Mouse (Mus musculus) hindbrain, embryonic 11.5 days (tissue): Measurements from ENCODE around the gene Dlgap1. TPM values are rescaled to one million over a fixed set of nuclear protein-coding genes. Genes with fewer than 3 reads are reported as not detected.
A peak's percentile ranks its signal among the peaks of the same experiment; 100 is the strongest.

Experiments used
- ATAC-seq: fragments of 200-750 bp; cut with Nextera tagmentation; 2 replicates; pipeline ENCODE4 v1.8.0; 2017; ENCODE audit warnings: mild to moderate bottlenecking, moderate TSS enrichment, moderate library complexity; ENCODE audit not compliant: low FRiP score
- DNase-seq: peaks from one replicate; pipeline ENCODE4 v3.0.0-alpha.2; 2015; ENCODE audit warnings: low spot score
- H3K27ac ChIP-seq: fragments of 300-500 bp; sonication (generic); 2 replicates; pipeline ENCODE4 v1.5.1; 2014; ENCODE audit warnings: mild to moderate bottlenecking, low read depth, low read length
- H3K27me3 ChIP-seq: fragments of 300-500 bp; sonication (generic); 2 replicates; pipeline ENCODE4 v1.6.1; 2014; ENCODE audit warnings: mild to moderate bottlenecking, low read length, moderate library complexity, mixed read lengths; ENCODE audit not compliant: control insufficient read depth, insufficient read depth
- H3K36me3 ChIP-seq: fragments of 300-500 bp; sonication (generic); 2 replicates; pipeline ENCODE4 v1.6.1; 2014; ENCODE audit warnings: mild to moderate bottlenecking, low read length, moderate library complexity, mixed read lengths; ENCODE audit not compliant: control insufficient read depth, insufficient read depth
- H3K4me1 ChIP-seq: fragments of 300-500 bp; sonication (generic); replicated peaks from 2 replicates; pipeline ENCODE4 v1.6.1; 2014; ENCODE audit warnings: low read length, mixed read lengths; ENCODE audit not compliant: control insufficient read depth, insufficient read depth
- H3K4me2 ChIP-seq: fragments of 300-500 bp; sonication (generic); replicated peaks from 2 replicates; pipeline ENCODE4 v1.6.1; 2014; ENCODE audit warnings: mild to moderate bottlenecking, low read depth, low read length
- H3K4me3 ChIP-seq: fragments of 300-500 bp; sonication (generic); 2 replicates; pipeline ENCODE4 v1.5.1; 2014; ENCODE audit warnings: low read depth, low read length
- H3K9ac ChIP-seq: fragments of 300-500 bp; sonication (generic); 2 replicates; pipeline ENCODE4 v1.6.1; 2014; ENCODE audit warnings: low read depth, low read length
- H3K9me3 ChIP-seq: fragments of 300-500 bp; sonication (generic); 2 replicates; pipeline ENCODE4 v1.6.1; 2016; ENCODE audit warnings: low read length; ENCODE audit not compliant: control insufficient read depth
- WGBS: fragments of 180-500 bp; shearing (Covaris S2); extraction: QIAGEN DNeasy Blood & Tissue Kit; methylation state at CpG from one replicate; pipeline ENCODE4 v1.1.7; 2014; 5-methylcytosine and 5-hydroxymethylcytosine counted together
- polyA plus RNA-seq: library from polyadenylated mRNA; unstranded; fragments of >200 nt; fragmentation: Nextera tagmentation; extraction: Ambion mirVana; gene quantifications from 2 replicates; pipeline ENCODE4 v1.2.1, GENCODE M21; 2014

Gene Dlgap1
- polyA plus RNA-seq, 1 experiment from 2014 or later, result 4.4 TPM

- H3K4me1 ChIP-seq, result no peaks in the 10 kb centered on the region
- WGBS, result 88% methylated on average over 12 of the region's 12 CpGs
- H3K4me2 ChIP-seq, result no peak overlapping the region
- H3K36me3 ChIP-seq, result no peaks in the 10 kb centered on the region
- H3K27me3 ChIP-seq, result no peaks in the 10 kb centered on the region
- H3K27ac ChIP-seq, result no peak overlapping the region
- no peak overlapping the region for H3K4me3 ChIP-seq
- ATAC-seq (no peak), DNase-seq (no peak)
- H3K9ac ChIP-seq, result no peak overlapping the region
- no peaks in the 10 kb centered on the region for H3K9me3 ChIP-seq
Measured at GRCm38 (mm10) chr17:70517333-70517732, 548.5 kb downstream of the Dlgap1 start.

GRCm38 (mm10) chr17:70521058-70521851, 552.4 kb downstream of the Dlgap1 start:
- H3K9ac ChIP-seq, result no peak overlapping the region
- H3K27me3 ChIP-seq, result no peaks in the 10 kb centered on the region
- H3K9me3 ChIP-seq, result no peaks in the 10 kb centered on the region
- 81% methylated on average over 5 of the region's 5 CpGs for WGBS
- no peak overlapping the region for H3K4me2 ChIP-seq
- H3K27ac ChIP-seq, result no peak overlapping the region
- ATAC-seq, result no peak
- no peak for DNase-seq
- no peak overlapping the region for H3K4me3 ChIP-seq
- no peaks in the 10 kb centered on the region for H3K4me1 ChIP-seq
- no peaks in the 10 kb centered on the region for H3K36me3 ChIP-seq

- Histone ChIP-seq H3K9me3 (no peaks in the 10 kb centered on the region), H3K36me3 (no peaks in the 10 kb centered on the region), H3K4me3 (no peak overlapping the region), H3K9ac (no peak overlapping the region), H3K4me1 (no peaks in the 10 kb centered on the region), H3K27ac (no peak overlapping the region), H3K4me2 (no peak overlapping the region), H3K27me3 (no peaks in the 10 kb centered on the region)
- WGBS, result 48% methylated on average over 11 of the region's 11 CpGs
- no peak for ATAC-seq
- DNase-seq, result peak; percentile 29
Measured at GRCm38 (mm10) chr17:70521971-70522370, 553.1 kb downstream of the Dlgap1 start.

- Histone ChIP-seq H3K4me2 (no peak overlapping the region), H3K27ac (no peak overlapping the region), H3K4me1 (no peaks in the 10 kb centered on the region), H3K36me3 (no peaks in the 10 kb centered on the region), H3K27me3 (no peaks in the 10 kb centered on the region), H3K9me3 (no peaks in the 10 kb centered on the region), H3K4me3 (no peak overlapping the region), H3K9ac (no peak overlapping the region)
- ATAC-seq (no peak), DNase-seq (no peak)
- 58% methylated on average over 3 of the region's 3 CpGs for WGBS
Measured at GRCm38 (mm10) chr17:70525990-70526389, 557.1 kb downstream of the Dlgap1 start.

GRCm38 (mm10) chr17:70527101-70527500, 558.2 kb downstream of the Dlgap1 start:
- Histone ChIP-seq H3K27me3 (no peaks in the 10 kb centered on the region), H3K4me1 (no peaks in the 10 kb centered on the region), H3K9ac (no peak overlapping the region), H3K36me3 (no peaks in the 10 kb centered on the region), H3K9me3 (no peaks in the 10 kb centered on the region), H3K4me2 (no peak overlapping the region), H3K4me3 (no peak overlapping the region), H3K27ac (no peak overlapping the region)
- 35% methylated on average over 9 of the region's 9 CpGs for WGBS
- DNase-seq (peak; percentile 72), ATAC-seq (peak; percentile 59; the same call in 1 of the 2 replicates)

- H3K4me1 ChIP-seq, result no peaks in the 10 kb centered on the region
- no peak overlapping the region for H3K9ac ChIP-seq
- no peaks in the 10 kb centered on the region for H3K36me3 ChIP-seq
- no peak overlapping the region for H3K4me3 ChIP-seq
- WGBS, result 53% methylated on average over 7 of the region's 7 CpGs
- no peak overlapping the region for H3K27ac ChIP-seq
- ATAC-seq (no peak), DNase-seq (no peak)
- no peaks in the 10 kb centered on the region for H3K9me3 ChIP-seq
- H3K27me3 ChIP-seq, result no peaks in the 10 kb centered on the region
- no peak overlapping the region for H3K4me2 ChIP-seq
Measured at GRCm38 (mm10) chr17:70528196-70529187, 559.6 kb downstream of the Dlgap1 start.

- WGBS, result 77% methylated on average over 3 of the region's 3 CpGs
- H3K4me3 ChIP-seq, result no peak overlapping the region
- H3K36me3 ChIP-seq, result no peaks in the 10 kb centered on the region
- no peaks in the 10 kb centered on the region for H3K27me3 ChIP-seq
- H3K27ac ChIP-seq, result no peak overlapping the region
- no peaks in the 10 kb centered on the region for H3K9me3 ChIP-seq
- H3K4me1 ChIP-seq, result no peaks in the 10 kb centered on the region
- DNase-seq, result no peak
- H3K4me2 ChIP-seq, result no peak overlapping the region
- no peak overlapping the region for H3K9ac ChIP-seq
- ATAC-seq, result no peak
Measured at GRCm38 (mm10) chr17:70534321-70534720, 565.4 kb downstream of the Dlgap1 start.

GRCm38 (mm10) chr17:70541816-70542215, 572.9 kb downstream of the Dlgap1 start:
- H3K4me2 ChIP-seq, result no peak overlapping the region
- H3K4me1 ChIP-seq, result no peaks in the 10 kb centered on the region
- 79% methylated on average over 4 of the region's 4 CpGs for WGBS
- H3K36me3 ChIP-seq, result no peaks in the 10 kb centered on the region
- no peaks in the 10 kb centered on the region for H3K9me3 ChIP-seq
- no peak overlapping the region for H3K27ac ChIP-seq
- no peak overlapping the region for H3K9ac ChIP-seq
- DNase-seq (no peak), ATAC-seq (no peak)
- no peaks in the 10 kb centered on the region for H3K27me3 ChIP-seq
- no peak overlapping the region for H3K4me3 ChIP-seq
